Mouse (Mus musculus) stomach, postnatal 0 days (tissue): Measurements from ENCODE around the gene Man2a1. TPM values are rescaled to one million over a fixed set of nuclear protein-coding genes. Genes with fewer than 3 reads are reported as not detected.

Experiments
- ATAC-seq: fragments of 200-750 bp; cut with Nextera tagmentation; 2 replicates; pipeline ENCODE4 v1.8.0; 2017; ENCODE audit not compliant: low FRiP score, low TSS enrichment
- DNase-seq: peaks from one replicate; pipeline ENCODE4 v3.0.0-alpha.2; 2016; ENCODE audit warnings: low spot score
- H3K27ac ChIP-seq: fragments of 300-500 bp; sonication (generic); replicated peaks from 2 replicates; pipeline ENCODE4 v1.5.1; 2014; ENCODE audit warnings: mild to moderate bottlenecking, control low read depth
- H3K27me3 ChIP-seq: fragments of 300-500 bp; sonication (generic); 2 replicates; pipeline ENCODE4 v1.6.1; 2014; ENCODE audit warnings: low read length; ENCODE audit not compliant: control insufficient read depth, insufficient read depth
- H3K36me3 ChIP-seq: fragments of 300-500 bp; sonication (generic); 2 replicates; pipeline ENCODE4 v1.6.1; 2014; ENCODE audit warnings: low read length, mixed read lengths; ENCODE audit not compliant: control insufficient read depth, insufficient read depth
- H3K4me1 ChIP-seq: fragments of 300-500 bp; sonication (generic); replicated peaks from 2 replicates; pipeline ENCODE4 v1.6.1; 2014; ENCODE audit warnings: antibody characterized with exemption; ENCODE audit not compliant: control insufficient read depth, insufficient read depth
- H3K4me2 ChIP-seq: fragments of 300-500 bp; sonication (generic); replicated peaks from 2 replicates; pipeline ENCODE4 v1.6.1; 2014; ENCODE audit warnings: low read depth, mild to moderate bottlenecking, control low read depth, moderate library complexity
- H3K4me3 ChIP-seq: fragments of 300-500 bp; sonication (generic); 2 replicates; pipeline ENCODE4 v1.5.1; 2014; ENCODE audit warnings: low read depth, low read length, control low read depth
- H3K9ac ChIP-seq: fragments of 300-500 bp; sonication (generic); 2 replicates; pipeline ENCODE4 v1.6.1; 2014; ENCODE audit warnings: mild to moderate bottlenecking, low read length, control low read depth, mixed read lengths
- H3K9me3 ChIP-seq: fragments of 300-500 bp; sonication (generic); 2 replicates; pipeline ENCODE4 v1.6.1; 2016; ENCODE audit warnings: low read length; ENCODE audit not compliant: control insufficient read depth
- CTCF ChIP-seq: IDR thresholded peaks from 2 replicates; pipeline ENCODE4 v1.5.1; 2016; ENCODE audit warnings: antibody characterized with exemption, low read depth, mild to moderate bottlenecking, moderate library complexity
- EP300 ChIP-seq: optimal IDR thresholded peaks from 2 replicates; pipeline ENCODE3; 2016; ENCODE audit warnings: antibody characterized with exemption
- WGBS: fragments of 180-500 bp; shearing (Covaris S2); extraction: QIAGEN DNeasy Blood & Tissue Kit; methylation state at CpG from one replicate; pipeline ENCODE4 v1.1.7; 2014; 5-methylcytosine and 5-hydroxymethylcytosine counted together
- polyA plus RNA-seq: library from polyadenylated mRNA; unstranded; fragments of >200 nt; fragmentation: Nextera tagmentation; extraction: Ambion mirVana; gene quantifications from 2 replicates; pipeline ENCODE4 v1.2.1, GENCODE M21; 2015

The Man2a1 gene
- polyA plus RNA-seq, 1 experiment from 2014 or later = 9.3 TPM

DNA sequence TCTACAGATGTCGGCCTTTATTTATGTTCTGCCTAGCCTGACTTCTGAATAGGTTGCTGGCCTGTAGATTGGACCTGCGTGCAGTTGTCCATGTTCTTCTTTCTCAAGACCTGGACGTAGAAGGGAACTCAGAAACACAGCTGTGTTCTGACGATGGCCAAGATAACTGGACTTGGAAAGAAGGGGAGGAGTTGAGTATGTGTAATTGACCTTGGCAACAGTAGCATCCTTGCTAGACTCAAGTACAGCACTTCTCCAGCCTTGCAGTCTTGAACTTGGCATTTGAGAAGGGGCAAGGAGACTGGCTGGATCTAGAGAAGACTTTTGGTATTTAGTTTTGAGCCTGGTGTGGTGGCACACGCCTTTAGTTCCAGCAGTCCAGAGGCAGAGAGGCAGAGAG, 10.9 kb downstream of the Man2a1 start:
- H3K36me3 ChIP-seq = no peaks in the 10 kb centered on the region
- H3K4me2 ChIP-seq = no peak overlapping the region
- H3K27me3 ChIP-seq = no peaks in the 10 kb centered on the region
- WGBS = 59% methylated on average over 5 of the region's 5 CpGs
- H3K4me3 ChIP-seq = no peak overlapping the region
- no peak for DNase-seq
- ATAC-seq = no peak
- TF ChIP-seq EP300 (no peak), CTCF (no peak)
- no peak overlapping the region for H3K9ac ChIP-seq
- H3K9me3 ChIP-seq = no peaks in the 10 kb centered on the region
- 0 out of 2 replicates have a peak overlapping the region, but pooled peaks have one; percentile 18 for H3K27ac ChIP-seq
- H3K4me1 ChIP-seq = peaks cover 3% of the 10 kb centered on the region; the same call in 1 of the 2 replicates

DNA sequence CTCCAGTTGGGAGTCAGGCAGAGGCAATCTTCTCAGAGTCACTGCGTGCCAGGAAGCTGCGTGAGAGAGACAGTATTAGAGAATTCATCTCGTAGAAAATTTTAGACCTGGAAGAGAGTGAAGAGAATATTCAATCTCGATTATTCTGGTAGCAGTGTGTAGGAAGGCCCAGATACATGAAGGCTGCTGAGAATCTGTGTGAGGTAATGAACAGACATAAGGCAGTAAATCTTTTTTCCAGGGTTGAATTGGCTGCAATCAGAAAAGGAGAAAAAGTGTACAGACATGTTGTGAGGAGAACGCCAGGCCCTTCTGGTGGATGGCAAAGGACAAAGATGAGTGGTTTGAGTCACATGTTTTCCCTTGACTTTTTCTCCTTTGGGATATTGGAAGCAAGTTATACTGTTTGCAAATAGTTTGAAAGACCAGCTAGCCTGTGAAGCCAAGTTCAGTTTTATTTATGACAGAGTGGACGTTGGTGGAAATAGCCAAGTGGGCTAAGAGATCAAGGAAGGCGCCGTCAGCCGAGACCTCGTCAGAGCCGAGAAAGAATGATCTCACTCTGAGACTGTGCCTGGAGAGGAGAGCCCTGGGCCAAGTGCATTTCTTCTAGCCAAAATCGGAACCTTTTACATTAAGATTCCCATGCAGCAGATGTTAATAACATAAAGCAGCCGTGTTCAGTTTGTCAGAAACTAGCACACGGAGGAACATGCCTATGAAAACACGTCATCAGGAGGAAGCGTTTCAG, 11.8 kb downstream of the Man2a1 start:
- H3K27ac ChIP-seq = peak overlapping the region; percentile 2; the same call in 1 of the 2 replicates

GRCm38 (mm10) chr17:64612930-64613329, 12.4 kb downstream of the Man2a1 start:
- H3K4me3 ChIP-seq = no peak overlapping the region
- DNase-seq (no peak), ATAC-seq (peak; percentile 21; the same call in 1 of the 2 replicates)
- H3K9me3 ChIP-seq = no peaks in the 10 kb centered on the region
- no peak overlapping the region for H3K9ac ChIP-seq
- H3K4me1 ChIP-seq = peaks cover 3% of the 10 kb centered on the region; the same call in 1 of the 2 replicates
- H3K4me2 ChIP-seq = no peak overlapping the region
- no peaks in the 10 kb centered on the region for H3K27me3 ChIP-seq
- H3K27ac ChIP-seq = peak overlapping the region; percentile 2; the same call in 1 of the 2 replicates
- TF ChIP-seq EP300 (no peak), CTCF (no peak)
- 58% methylated on average over 3 of the region's 3 CpGs for WGBS
- H3K36me3 ChIP-seq = no peaks in the 10 kb centered on the region

More for the DNA sequence above, 11.8 kb downstream of the Man2a1 start:
- peak; percentile 75; the same call in 1 of the 2 replicates for ATAC-seq
- peaks cover 3% of the 10 kb centered on the region; the same call in 1 of the 2 replicates for H3K4me1 ChIP-seq
- H3K9ac ChIP-seq = no peak overlapping the region
- no peak for TF ChIP-seq CTCF
- 67% methylated on average over 16 of the region's 16 CpGs for WGBS
- H3K27me3 ChIP-seq = no peaks in the 10 kb centered on the region
- no peaks in the 10 kb centered on the region for H3K36me3 ChIP-seq
- no peak for DNase-seq
- H3K4me2 ChIP-seq = no peak overlapping the region
- H3K4me3 ChIP-seq = no peak overlapping the region
- no peaks in the 10 kb centered on the region for H3K9me3 ChIP-seq

DNA sequence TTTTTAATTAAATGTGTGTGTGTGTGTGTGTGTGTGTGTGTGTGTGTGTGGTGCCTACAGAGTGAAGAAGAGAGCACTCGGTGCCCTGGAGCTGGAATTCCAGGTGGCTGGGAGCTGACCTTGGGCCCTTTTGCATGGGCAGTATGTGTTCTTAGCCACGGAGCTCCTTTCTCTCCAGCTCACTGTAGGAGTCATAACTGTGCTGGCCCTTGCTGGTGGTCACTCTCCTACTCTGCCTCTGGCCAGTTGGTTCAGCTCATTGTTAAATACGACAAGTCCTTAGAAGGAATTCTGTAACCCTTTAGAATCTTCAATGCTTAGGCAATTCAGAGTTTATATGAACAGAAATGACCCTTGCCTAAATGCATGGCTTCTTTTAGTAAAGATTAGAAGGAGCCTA, 12.8 kb downstream of the Man2a1 start:
- Histone ChIP-seq H3K27ac (0 out of 2 replicates have a peak overlapping the region, but pooled peaks have one; percentile 8), H3K9ac (no peak overlapping the region), H3K36me3 (no peaks in the 10 kb centered on the region), H3K9me3 (no peaks in the 10 kb centered on the region), H3K4me1 (no peaks in the 10 kb centered on the region; the same call in 1 of the 2 replicates), H3K4me3 (no peak overlapping the region), H3K4me2 (no peak overlapping the region), H3K27me3 (no peaks in the 10 kb centered on the region)
- ATAC-seq (no peak), DNase-seq (no peak)
- TF ChIP-seq CTCF (no peak), EP300 (no peak)
- WGBS = 55% methylated on average over 3 of the region's 3 CpGs

GRCm38 (mm10) chr17:64614804-64615203, 14.3 kb downstream of the Man2a1 start:
- Histone ChIP-seq H3K4me1 (no peaks in the 10 kb centered on the region; the same call in 1 of the 2 replicates), H3K9ac (no peak overlapping the region), H3K27me3 (no peaks in the 10 kb centered on the region), H3K36me3 (no peaks in the 10 kb centered on the region), H3K27ac (no peak overlapping the region), H3K4me3 (no peak overlapping the region), H3K9me3 (no peaks in the 10 kb centered on the region), H3K4me2 (no peak overlapping the region)
- no peak for TF ChIP-seq CTCF
- no peak for TF ChIP-seq EP300
- DNase-seq (no peak), ATAC-seq (no peak)
- 70% methylated on average over 3 of the region's 3 CpGs for WGBS

DNA sequence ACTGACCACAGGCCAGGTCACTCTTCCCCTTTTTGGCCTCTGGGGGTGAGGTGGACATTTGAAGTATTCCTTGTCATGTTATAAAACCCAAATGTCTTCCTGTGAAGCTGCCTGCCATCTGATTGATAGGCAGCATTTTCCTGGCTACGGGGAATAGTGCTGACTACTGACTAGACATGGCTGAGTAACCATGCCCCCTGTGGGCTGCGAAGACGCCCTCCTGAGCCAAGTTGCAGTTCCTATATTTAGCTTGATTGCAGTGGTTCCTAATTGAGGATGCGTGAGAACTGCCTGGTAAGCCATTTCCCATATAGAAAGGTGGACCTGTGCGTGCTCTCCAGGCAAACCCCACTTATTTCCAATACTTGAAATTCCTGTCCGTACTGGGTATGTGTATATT, 14.9 kb downstream of the Man2a1 start:
- no peak overlapping the region for H3K4me2 ChIP-seq
- no peaks in the 10 kb centered on the region for H3K9me3 ChIP-seq
- H3K4me3 ChIP-seq = no peak overlapping the region
- no peak overlapping the region for H3K27ac ChIP-seq
- no peaks in the 10 kb centered on the region for H3K27me3 ChIP-seq
- DNase-seq = no peak
- no peaks in the 10 kb centered on the region for H3K36me3 ChIP-seq
- 83% methylated on average over 6 of the region's 6 CpGs for WGBS
- TF ChIP-seq CTCF (no peak), EP300 (no peak)
- no peak for ATAC-seq
- no peak overlapping the region for H3K9ac ChIP-seq
- H3K4me1 ChIP-seq = no peaks in the 10 kb centered on the region; the same call in 1 of the 2 replicates
